7 mouse cellular contexts compared by ENCODE assay signal in genomic region chr9:60275410-60276159, GRCm38 (mm10).
DNase-seq lines count a peak whose midpoint lies in the region; ATAC-seq and TF ChIP-seq lines count a peak whose summit lies in the region.

No protein-coding gene starts in this region.

- H3K9ac ChIP-seq in limb, embryonic 14.5 days (ENCODE audit: low read depth, low read length, severe bottlenecking), result no peak overlapping the region

- no peak for TF ChIP-seq POLR2A in bone marrow, adult 2 months (IDR thresholded peaks at IDR 0.05; ENCODE audit: borderline replicate concordance, control insufficient read depth, low read depth, low read length)
- TF ChIP-seq POLR2A in limb, embryonic 14.5 days (IDR thresholded peaks at IDR 0.05; ENCODE audit: borderline replicate concordance, extremely low read depth, insufficient read depth, insufficient read length), result no peak

- DNase-seq in left cerebral cortex, postnatal 4 days, result peak; percentile 26
- no peak for DNase-seq in left cerebral cortex, adult 8-10 months (ENCODE audit: low spot score in 2 of 2)
- DNase-seq in forebrain, embryonic 10.5 days (ENCODE audit: extremely low spot score, low spot score), result peak; percentile 58
- peak; percentile 25 for DNase-seq in limb, embryonic 14.5 days (ENCODE audit: low spot score)
- no peak for DNase-seq in yolk sac, embryonic 10.5 days (ENCODE audit: low spot score)
- DNase-seq in MN1 (ENCODE audit: low spot score), result no peak

- WGBS in bone marrow, adult 2 months, result 32% methylated on average over 12 of the region's 12 CpGs
- 11% methylated on average over 12 of the region's 12 CpGs for WGBS in forebrain, embryonic 10.5 days
- 18% methylated on average over 11 of the region's 12 CpGs for WGBS in limb, embryonic 14.5 days

- no peaks in the 10 kb centered on the region for H3K36me3 ChIP-seq in forebrain, embryonic 10.5 days (replicated peaks)
- no peaks in the 10 kb centered on the region for H3K36me3 ChIP-seq in limb, embryonic 14.5 days (ENCODE audit: control insufficient read depth, insufficient read depth, low read length)

- no peak for ATAC-seq in limb, embryonic 14.5 days (ENCODE audit: low FRiP score, low read depth)

- H3K9me3 ChIP-seq in forebrain, embryonic 10.5 days, result no peaks in the 10 kb centered on the region
- no peaks in the 10 kb centered on the region for H3K9me3 ChIP-seq in limb, embryonic 14.5 days (ENCODE audit: control insufficient read depth, low read length)

- intact Hi-C loops in left cerebral cortex, postnatal 4 days (cut with DNase I), result no loop called here

- no peak overlapping the region for H3K27ac ChIP-seq in bone marrow, adult 2 months (ENCODE audit: control insufficient read depth, insufficient read depth, low read depth, low read length, poor library complexity)
- H3K27ac ChIP-seq in forebrain, embryonic 10.5 days, result peak overlapping the region; percentile 49
- no peak overlapping the region for H3K27ac ChIP-seq in limb, embryonic 14.5 days (replicated peaks; ENCODE audit: low read depth, low read length)

- no peak overlapping the region for H3K4me3 ChIP-seq in bone marrow, adult 2 months (replicated peaks; ENCODE audit: control insufficient read depth, low read depth, low read length)
- H3K4me3 ChIP-seq in forebrain, embryonic 10.5 days, result peak overlapping the region; percentile 19; the same call in 1 of the 2 replicates
- H3K4me3 ChIP-seq in limb, embryonic 14.5 days (replicated peaks; ENCODE audit: low read length), result no peak overlapping the region

- peak; percentile 34; the same call in 1 of the 2 replicates for TF ChIP-seq CTCF in bone marrow, adult 2 months (IDR thresholded peaks at IDR 0.05; ENCODE audit: control insufficient read depth, insufficient read depth, low read length)

- H3K27me3 ChIP-seq in forebrain, embryonic 10.5 days (ENCODE audit: poor library complexity, severe bottlenecking), result peaks cover 83% of the 10 kb centered on the region
- H3K27me3 ChIP-seq in limb, embryonic 14.5 days (ENCODE audit: control insufficient read depth, insufficient read depth, low read length), result no peaks in the 10 kb centered on the region

- no peak overlapping the region for H3K4me2 ChIP-seq in limb, embryonic 14.5 days (replicated peaks; ENCODE audit: low read depth, low read length, severe bottlenecking)

- H3K4me1 ChIP-seq in bone marrow, adult 2 months (ENCODE audit: control insufficient read depth, insufficient read depth, low read length), result peaks cover 1% of the 10 kb centered on the region; the same call in 1 of the 2 replicates
- peaks cover 37% of the 10 kb centered on the region for H3K4me1 ChIP-seq in forebrain, embryonic 10.5 days
- no peaks in the 10 kb centered on the region; the same call in 1 of the 2 replicates for H3K4me1 ChIP-seq in limb, embryonic 14.5 days (ENCODE audit: control insufficient read depth, insufficient read depth, low read length)

Comparison
In these comparisons a context has a peak if more than half of its experiments do, and no peak if none do; other contexts are left out.
1. DNase-seq: peak in left cerebral cortex, postnatal 4 days (single experiment), forebrain, embryonic 10.5 days (single experiment) and limb, embryonic 14.5 days (single experiment); none in left cerebral cortex, adult 8-10 months (0 of 2), yolk sac, embryonic 10.5 days (single experiment) and MN1 (single experiment).